Mouse (Mus musculus): ENCODE measurements around the gene Rps6ka2.

GRCm38 (mm10) chr17:7145373-7146058 lies 24.4 kb upstream of the Rps6ka2 start:
- TF ChIP-seq GATA1 (IDR thresholded peaks at IDR 0.05; ENCODE audit: low read length) = no peak
- TF ChIP-seq TAL1 (IDR thresholded peaks at IDR 0.05; ENCODE audit: low read length) = no peak

Data from erythroblast, embryonic 14.5 days (primary cell).